Mouse (Mus musculus) cortical plate, adult 2 months (tissue): ENCODE data around the gene Adcy1.

Experiments used
- CTCF ChIP-seq: fragments of 200-500 bp; IDR thresholded peaks from 2 replicates; pipeline ENCODE4 v1.5.1; 2011; ENCODE audit warnings: mild to moderate bottlenecking, control low read depth, low read length; ENCODE audit not compliant: insufficient read depth; ENCODE audit errors: extremely low read depth
- POLR2A ChIP-seq: fragments of 200-500 bp; IDR thresholded peaks from 2 replicates; pipeline ENCODE4 v1.6.1; 2011; ENCODE audit warnings: mild to moderate bottlenecking, low read length, control low read depth; ENCODE audit not compliant: insufficient read depth; ENCODE audit errors: extremely low read depth

- TF ChIP-seq CTCF: no peak
- no peak for TF ChIP-seq POLR2A
These were observed 21.9 kb downstream of the Adcy1 start for GRCm38 (mm10) chr11:7085184-7085583.
